Mouse (Mus musculus) forebrain, embryonic 16.5 days (tissue): Measurements from ENCODE around the gene Bcl2l12. TPM values are rescaled to one million over a fixed set of nuclear protein-coding genes. Genes with fewer than 3 reads are reported as not detected.
A peak's percentile ranks its signal among the peaks of the same experiment; 100 is the strongest.

Experiments used
- ATAC-seq: fragments of 200-750 bp; cut with Nextera tagmentation; 2 replicates; pipeline ENCODE4 v1.8.0; 2017; ENCODE audit warnings: mild to moderate bottlenecking, moderate library complexity
- H3K27ac ChIP-seq: fragments of 300-500 bp; sonication (generic); 2 replicates; pipeline ENCODE4 v1.5.1; 2014; ENCODE audit warnings: low read length, control low read depth
- H3K27me3 ChIP-seq: fragments of 300-500 bp; sonication (generic); replicated peaks from 2 replicates; pipeline ENCODE4 v1.6.1; 2014; ENCODE audit warnings: low read length; ENCODE audit not compliant: control insufficient read depth, insufficient read depth
- H3K36me3 ChIP-seq: fragments of 300-500 bp; sonication (generic); 2 replicates; pipeline ENCODE4 v1.6.1; 2014; ENCODE audit not compliant: control insufficient read depth, insufficient read depth
- H3K4me1 ChIP-seq: fragments of 300-500 bp; sonication (generic); replicated peaks from 2 replicates; pipeline ENCODE4 v1.6.1; 2014; ENCODE audit warnings: low read length; ENCODE audit not compliant: control insufficient read depth, insufficient read depth
- H3K4me2 ChIP-seq: fragments of 300-500 bp; sonication (generic); 2 replicates; pipeline ENCODE4 v1.6.1; 2014; ENCODE audit warnings: mild to moderate bottlenecking, low read length, control low read depth
- H3K4me3 ChIP-seq: fragments of 300-500 bp; sonication (generic); replicated peaks from 2 replicates; pipeline ENCODE4 v1.5.1; 2014; ENCODE audit warnings: mild to moderate bottlenecking, low read length, control low read depth
- H3K9ac ChIP-seq: fragments of 300-500 bp; sonication (generic); replicated peaks from 2 replicates; pipeline ENCODE4 v1.6.1; 2014; ENCODE audit warnings: low read depth, low read length, control low read depth
- H3K9me3 ChIP-seq: fragments of 300-500 bp; sonication (generic); 2 replicates; pipeline ENCODE4 v1.6.1; 2016; ENCODE audit warnings: low read length; ENCODE audit not compliant: control insufficient read depth
- WGBS: fragments of 180-500 bp; shearing (Covaris S2); extraction: QIAGEN DNeasy Blood & Tissue Kit; methylation state at CpG from one replicate; pipeline ENCODE4 v1.1.7; 2014; 5-methylcytosine and 5-hydroxymethylcytosine counted together
- polyA plus RNA-seq: library from polyadenylated mRNA; unstranded; fragments of >200 nt; fragmentation: Nextera tagmentation; extraction: Ambion mirVana; gene quantifications from 2 replicates; pipeline ENCODE4 v1.2.1, GENCODE M21; 2015

The Bcl2l12 gene
- polyA plus RNA-seq, 1 experiment from 2014 or later, result 15.3 TPM

- peak overlapping the region; percentile 68 for H3K4me2 ChIP-seq
- H3K36me3 ChIP-seq, result peaks cover 17% of the 10 kb centered on the region
- no peaks in the 10 kb centered on the region for H3K9me3 ChIP-seq
- H3K4me3 ChIP-seq, result peak overlapping the region; percentile 71
- H3K27ac ChIP-seq, result peak overlapping the region; percentile 98
- no peaks in the 10 kb centered on the region for H3K27me3 ChIP-seq
- ATAC-seq, result no peak
- peaks cover 39% of the 10 kb centered on the region for H3K4me1 ChIP-seq
- WGBS, result 22% methylated on average over 14 of the region's 14 CpGs
- H3K9ac ChIP-seq, result peak overlapping the region; percentile 85
Observed at GRCm38 (mm10) chr7:44973415-44974130, 24.9 kb downstream of the Bcl2l12 start.

DNA sequence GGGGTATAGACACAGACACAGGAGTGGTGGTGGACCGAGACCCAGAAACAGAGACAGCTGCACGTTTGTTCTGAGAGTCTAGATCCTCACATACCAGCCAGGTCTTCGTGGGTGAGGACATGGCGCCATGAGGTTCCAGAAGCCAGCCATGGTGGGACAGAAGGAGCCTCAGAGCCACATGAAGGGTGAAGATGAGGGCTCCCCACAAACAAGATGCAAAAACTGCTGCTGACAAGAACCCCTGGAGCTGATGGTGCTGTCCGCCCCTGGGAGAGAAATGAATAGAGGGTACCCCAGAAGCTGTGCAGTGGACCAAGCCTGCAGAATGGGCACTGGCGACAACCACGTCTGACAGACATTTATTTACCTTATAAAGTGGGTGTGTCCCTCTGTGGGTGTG lies 27.4 kb downstream of the Bcl2l12 start:
- Histone ChIP-seq H3K36me3 (peaks cover 1% of the 10 kb centered on the region; the same call in 1 of the 2 replicates), H3K9ac (peak overlapping the region; percentile 65), H3K4me1 (peaks cover 39% of the 10 kb centered on the region), H3K27me3 (no peaks in the 10 kb centered on the region), H3K9me3 (no peaks in the 10 kb centered on the region), H3K4me3 (peak overlapping the region; percentile 63), H3K27ac (peak overlapping the region; percentile 86), H3K4me2 (peak overlapping the region; percentile 87)
- ATAC-seq, result no peak
- 68% methylated on average over 7 of the region's 7 CpGs for WGBS

DNA sequence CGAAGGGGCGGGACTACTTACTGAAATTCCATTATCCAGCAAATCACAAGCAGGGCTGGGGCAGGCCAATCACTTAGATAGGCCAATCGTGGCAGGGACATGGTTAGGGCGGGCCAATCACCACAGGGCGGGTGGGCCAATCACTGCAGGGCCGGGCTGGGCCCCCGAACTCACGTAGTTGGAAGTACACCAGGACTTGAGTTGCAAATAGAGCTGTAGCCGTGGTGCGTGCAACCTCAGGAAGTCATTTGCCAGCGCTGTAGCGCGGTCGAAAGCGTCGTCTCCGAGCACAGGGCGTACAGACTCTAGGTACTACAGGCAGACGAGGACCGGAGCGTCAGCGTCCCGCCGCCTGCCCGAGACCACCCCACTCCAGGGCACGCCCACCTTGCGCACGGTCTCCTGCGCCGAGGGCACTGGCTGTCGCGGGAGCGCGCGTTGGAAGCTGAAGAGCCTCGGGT lies 28.3 kb downstream of the Bcl2l12 start:
- peak; percentile 96 for ATAC-seq
- WGBS, result under 1% methylated on average over 36 of the region's 36 CpGs
- peaks cover 7% of the 10 kb centered on the region for H3K36me3 ChIP-seq
- H3K9me3 ChIP-seq, result no peaks in the 10 kb centered on the region
- H3K4me3 ChIP-seq, result peak overlapping the region; percentile 63
- H3K27ac ChIP-seq, result peak overlapping the region; percentile 86
- no peaks in the 10 kb centered on the region for H3K27me3 ChIP-seq
- peak overlapping the region; percentile 65 for H3K9ac ChIP-seq
- peak overlapping the region; percentile 87 for H3K4me2 ChIP-seq
- H3K4me1 ChIP-seq, result peaks cover 37% of the 10 kb centered on the region

- no peak overlapping the region for H3K4me3 ChIP-seq
- whole genome bisulfite sequencing, result 84% methylated on average over 15 of the region's 15 CpGs
Observed at GRCm38 (mm10) chr7:44966638-44967037, 31.9 kb downstream of the Bcl2l12 start.

GRCm38 (mm10) chr7:44965975-44966374 lies 32.5 kb downstream of the Bcl2l12 start:
- 85% methylated on average over 7 of the region's 7 CpGs for WGBS
- Histone ChIP-seq H3K36me3 (peaks cover 17% of the 10 kb centered on the region), H3K9me3 (no peaks in the 10 kb centered on the region)

More at GRCm38 (mm10) chr7:44966638-44967037, 31.9 kb downstream of the Bcl2l12 start:
- no peak overlapping the region for H3K9ac ChIP-seq
- no peaks in the 10 kb centered on the region for H3K9me3 ChIP-seq
- H3K4me1 ChIP-seq, result peaks cover 15% of the 10 kb centered on the region
- no peak overlapping the region for H3K27ac ChIP-seq
- H3K4me2 ChIP-seq, result no peak overlapping the region
- no peak for ATAC-seq
- H3K27me3 ChIP-seq, result no peaks in the 10 kb centered on the region
- peaks cover 15% of the 10 kb centered on the region for H3K36me3 ChIP-seq

GRCm38 (mm10) chr7:44964990-44965389 lies 33.5 kb downstream of the Bcl2l12 start:
- Histone ChIP-seq H3K4me2 (no peak overlapping the region), H3K4me3 (no peak overlapping the region), H3K36me3 (peaks cover 17% of the 10 kb centered on the region), H3K27ac (no peak overlapping the region), H3K9me3 (no peaks in the 10 kb centered on the region), H3K4me1 (peaks cover 2% of the 10 kb centered on the region; the same call in 1 of the 2 replicates), H3K9ac (no peak overlapping the region), H3K27me3 (no peaks in the 10 kb centered on the region)
- WGBS, result 96% methylated on average over 13 of the region's 13 CpGs
- no peak for ATAC-seq

More at GRCm38 (mm10) chr7:44965975-44966374, 32.5 kb downstream of the Bcl2l12 start:
- H3K27me3 ChIP-seq, result no peaks in the 10 kb centered on the region
- no peak overlapping the region for H3K9ac ChIP-seq
- ATAC-seq, result no peak
- no peak overlapping the region for H3K4me2 ChIP-seq
- H3K27ac ChIP-seq, result no peak overlapping the region
- no peak overlapping the region for H3K4me3 ChIP-seq
- peaks cover 9% of the 10 kb centered on the region for H3K4me1 ChIP-seq

GRCm38 (mm10) chr7:44962831-44963230 lies 35.7 kb downstream of the Bcl2l12 start:
- no peak overlapping the region for H3K27ac ChIP-seq
- no peak overlapping the region for H3K4me2 ChIP-seq
- no peaks in the 10 kb centered on the region for H3K4me1 ChIP-seq
- no peaks in the 10 kb centered on the region for H3K27me3 ChIP-seq
- WGBS, result 95% methylated on average over 5 of the region's 5 CpGs
- H3K36me3 ChIP-seq, result peaks cover 17% of the 10 kb centered on the region
- no peak for ATAC-seq
- H3K9ac ChIP-seq, result no peak overlapping the region
- no peaks in the 10 kb centered on the region for H3K9me3 ChIP-seq
- H3K4me3 ChIP-seq, result no peak overlapping the region

- ATAC-seq, result no peak
- H3K4me1 ChIP-seq, result no peaks in the 10 kb centered on the region
- H3K4me3 ChIP-seq, result no peak overlapping the region
- peaks cover 17% of the 10 kb centered on the region for H3K36me3 ChIP-seq
- 82% methylated on average over 8 of the region's 8 CpGs for WGBS
- H3K4me2 ChIP-seq, result no peak overlapping the region
- H3K27ac ChIP-seq, result no peak overlapping the region
- no peaks in the 10 kb centered on the region for H3K27me3 ChIP-seq
- no peaks in the 10 kb centered on the region for H3K9me3 ChIP-seq
- H3K9ac ChIP-seq, result no peak overlapping the region
Observed at GRCm38 (mm10) chr7:44962337-44962736, 36.2 kb downstream of the Bcl2l12 start.

DNA sequence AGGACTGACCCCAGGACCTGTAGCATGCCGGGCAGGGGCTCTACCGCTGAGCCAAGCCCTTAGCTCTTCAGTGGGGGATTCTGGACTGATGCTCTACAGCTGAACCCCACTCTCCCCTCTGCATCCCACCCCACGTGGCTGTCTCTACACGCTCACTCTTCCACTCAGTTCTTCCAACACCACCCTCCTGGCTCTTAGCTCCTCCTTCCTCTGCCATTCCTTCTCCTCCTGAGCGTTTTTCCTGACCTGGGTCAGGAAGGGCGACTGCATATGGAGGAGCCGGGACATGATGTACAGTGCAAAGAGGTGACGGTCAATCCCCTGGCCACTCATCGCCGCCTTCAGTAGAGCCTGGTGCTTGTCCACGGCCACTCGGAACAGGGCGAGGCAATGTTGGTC lies 38.0 kb downstream of the Bcl2l12 start:
- Histone ChIP-seq H3K4me1 (no peaks in the 10 kb centered on the region), H3K4me2 (no peak overlapping the region), H3K27me3 (no peaks in the 10 kb centered on the region), H3K36me3 (peaks cover 11% of the 10 kb centered on the region), H3K4me3 (no peak overlapping the region), H3K9me3 (no peaks in the 10 kb centered on the region), H3K9ac (no peak overlapping the region), H3K27ac (no peak overlapping the region)
- 91% methylated on average over 13 of the region's 13 CpGs for WGBS
- ATAC-seq, result no peak
